Mouse (Mus musculus) cerebellum, adult 2 months (tissue): ENCODE measurements around the gene Olfr392. TPM values are rescaled to one million over a fixed set of nuclear protein-coding genes. Genes with fewer than 3 reads are reported as not detected.

ENCODE experiments used
- DNase-seq, 2 experiments: peaks; one replicate each; pipeline ENCODE4 v3.0.0; 2021
- H3K27ac ChIP-seq: fragments of 200-500 bp; 2 replicates; pipeline ENCODE4 v1.5.1; 2012; ENCODE audit warnings: low read length, control low read depth, inconsistent platforms; ENCODE audit not compliant: insufficient read depth
- H3K27me3 ChIP-seq: fragments of 200-500 bp; 2 replicates; pipeline ENCODE4 v1.6.1; 2012; ENCODE audit warnings: inconsistent platforms, mild to moderate bottlenecking, low read length, moderate library complexity; ENCODE audit not compliant: control insufficient read depth, insufficient read depth
- H3K4me1 ChIP-seq: fragments of 200-500 bp; 2 replicates; pipeline ENCODE4 v1.6.1; 2011; ENCODE audit warnings: low read length; ENCODE audit not compliant: control insufficient read depth, insufficient read depth
- H3K4me3 ChIP-seq: fragments of 200-500 bp; replicated peaks from 2 replicates; pipeline ENCODE3; 2011; ENCODE audit warnings: mild to moderate bottlenecking, low read depth, low read length, control low read depth; ENCODE audit not compliant: insufficient read depth
- CTCF ChIP-seq: fragments of 200-500 bp; IDR thresholded peaks from 2 replicates; pipeline ENCODE4 v1.5.1; 2011; ENCODE audit warnings: low read depth, mild to moderate bottlenecking, control low read depth, low read length, moderate library complexity, borderline replicate concordance; ENCODE audit not compliant: insufficient read depth
- POLR2A ChIP-seq: fragments of 200-500 bp; IDR thresholded peaks from 2 replicates; pipeline ENCODE4 v1.6.1; 2011; ENCODE audit warnings: low read length, control low read depth, borderline replicate concordance; ENCODE audit not compliant: insufficient read depth
- WGBS: fragments of 180-500 bp; shearing (Covaris S2); methylation state at CpG from one replicate; pipeline ENCODE4 v1.1.7; 2018; 5-methylcytosine and 5-hydroxymethylcytosine counted together
- polyA plus RNA-seq: library from polyadenylated mRNA; depleted of rRNA; stranded (reverse); fragments of >200 nt; gene quantifications from 2 replicates; pipeline ENCODE4 v1.2.3, GENCODE M21; 2012; rRNA removed

Gene Olfr392
- not detected in 2 replicates for polyA plus RNA-seq

GRCm38 (mm10) chr11:73816949-73817348 lies at the start of gene Olfr392:
Gene Olfr392, minus strand, starts transcription at chr11:73817049.
- WGBS: 100% methylated on average over 1 of the region's 1 CpGs
- no peak within 1 kb of the TSS for H3K4me3 ChIP-seq
- no peaks in the 10 kb centered on the region for H3K4me1 ChIP-seq
- DNase-seq: no peak
- no peak within 1 kb of the TSS for H3K27ac ChIP-seq
- no peak for TF ChIP-seq CTCF
- TF ChIP-seq POLR2A: no peak
- H3K27me3 ChIP-seq: no peaks in the 10 kb centered on the region

GRCm38 (mm10) chr11:73851354-73851753 lies 34.5 kb upstream of the Olfr392 start, which contains the start of gene Olfr393:
Gene Olfr393, minus strand, starts transcription at chr11:73851454.
- Histone ChIP-seq H3K27ac (no peak within 1 kb of the TSS), H3K4me3 (no peak within 1 kb of the TSS), H3K27me3 (no peaks in the 10 kb centered on the region), H3K4me1 (no peaks in the 10 kb centered on the region)
- no peak for DNase-seq
- TF ChIP-seq POLR2A (no peak), CTCF (no peak)

GRCm38 (mm10) chr11:73802952-73803351 lies 13.9 kb downstream of the Olfr392 start, which contains the start of gene Olfr391-ps:
Gene Olfr391-ps, minus strand, starts transcription at chr11:73803052.
- DNase-seq: no peak
- no peaks in the 10 kb centered on the region for H3K4me1 ChIP-seq
- H3K27ac ChIP-seq: no peak within 1 kb of the TSS
- H3K27me3 ChIP-seq: no peaks in the 10 kb centered on the region
- WGBS: 6% methylated on average over 1 of the region's 1 CpGs
- H3K4me3 ChIP-seq: no peak within 1 kb of the TSS
- no peak for TF ChIP-seq POLR2A
- no peak for TF ChIP-seq CTCF

GRCm38 (mm10) chr11:73782664-73783063 lies 34.2 kb downstream of the Olfr392 start, which contains the start of gene Olfr390:
Gene Olfr390, plus strand, starts transcription at chr11:73782964.
- TF ChIP-seq CTCF (no peak), POLR2A (no peak)
- no peaks in the 10 kb centered on the region for H3K4me1 ChIP-seq
- WGBS: 71% methylated on average over 1 of the region's 1 CpGs

GRCm38 (mm10) chr11:73780613-73781012 lies 36.2 kb downstream of the Olfr392 start, which contains the start of gene Olfr389:
Gene Olfr389, minus strand, starts transcription at chr11:73780713.
- Histone ChIP-seq H3K27me3 (no peaks in the 10 kb centered on the region), H3K4me1 (no peaks in the 10 kb centered on the region), H3K4me3 (no peak within 1 kb of the TSS), H3K27ac (no peak within 1 kb of the TSS)
- no peak for DNase-seq
- no peak for TF ChIP-seq CTCF
- TF ChIP-seq POLR2A: no peak
- WGBS: 89% methylated on average over 1 of the region's 1 CpGs

More at GRCm38 (mm10) chr11:73782664-73783063, 34.2 kb downstream of the Olfr392 start, which contains the start of gene Olfr390:
- DNase-seq: no peak
- H3K4me3 ChIP-seq: no peak within 1 kb of the TSS
- no peaks in the 10 kb centered on the region for H3K27me3 ChIP-seq
- no peak within 1 kb of the TSS for H3K27ac ChIP-seq

Other genes with a start within 250 kb of the Olfr392 start
- gene Olfr385, start 224.0 kb downstream of the Olfr392 start, polyA plus RNA-seq: not detected in 2 replicates
- gene Olfr384, start 218.5 kb downstream of the Olfr392 start, polyA plus RNA-seq: not detected in 2 replicates
- not detected in 2 replicates for gene Zfp735, start 128.3 kb downstream of the Olfr392 start, polyA plus RNA-seq
- not detected in 2 replicates for gene Olfr389, start 36.3 kb downstream of the Olfr392 start, polyA plus RNA-seq
- gene Olfr390, start 34.1 kb downstream of the Olfr392 start, polyA plus RNA-seq: not detected in 2 replicates
- gene Olfr391-ps, start 14.0 kb downstream of the Olfr392 start, polyA plus RNA-seq: not detected in 2 replicates
- not detected in 2 replicates for gene Olfr393, start 34.4 kb upstream of the Olfr392 start, polyA plus RNA-seq
- gene Olfr394, start 73.7 kb upstream of the Olfr392 start, polyA plus RNA-seq: not detected in 2 replicates
- gene Olfr395, start 92.2 kb upstream of the Olfr392 start, polyA plus RNA-seq: not detected in 2 replicates
- gene Olfr23, start 119.6 kb upstream of the Olfr392 start, polyA plus RNA-seq: not detected in 2 replicates
- gene Olfr397, start 143.8 kb upstream of the Olfr392 start, polyA plus RNA-seq: not detected in 2 replicates
- gene Olfr398, start 173.4 kb upstream of the Olfr392 start, polyA plus RNA-seq: not detected in 2 replicates
- gene Olfr139, start 239.5 kb upstream of the Olfr392 start, polyA plus RNA-seq: not detected in 2 replicates
- gene Olfr399, start 239.6 kb upstream of the Olfr392 start, polyA plus RNA-seq: not detected in 2 replicates